Mouse (Mus musculus): Measurements from ENCODE around the gene Pcp4. TPM values are rescaled to one million over a fixed set of nuclear protein-coding genes. Genes with fewer than 3 reads are reported as not detected.

The Pcp4 gene
- polyA plus RNA-seq, 1 experiment from 2014 or later = 390 TPM

GRCm38 (mm10) chr16:96533710-96534109 lies 66.3 kb downstream of the Pcp4 start:
- H3K36me3 ChIP-seq (ENCODE audit: control insufficient read depth, insufficient read depth, low read length) = no peaks in the 10 kb centered on the region
- H3K9ac ChIP-seq (replicated peaks; ENCODE audit: low read length) = no peak overlapping the region
- H3K27ac ChIP-seq (replicated peaks; ENCODE audit: low read depth, low read length) = 0 out of 2 replicates have a peak overlapping the region, but pooled peaks have one; percentile 8
- H3K4me1 ChIP-seq (ENCODE audit: control insufficient read depth, insufficient read depth, low read length) = no peaks in the 10 kb centered on the region
- no peak for ATAC-seq (ENCODE audit: low FRiP score, low TSS enrichment)
- peak; percentile 47 for DNase-seq
- no peak overlapping the region for H3K4me3 ChIP-seq (replicated peaks; ENCODE audit: low read depth, low read length)
- no peaks in the 10 kb centered on the region for H3K27me3 ChIP-seq (ENCODE audit: control insufficient read depth, insufficient read depth, low read length)
- no peak overlapping the region for H3K4me2 ChIP-seq (ENCODE audit: low read length)
- WGBS = 67% methylated on average over 8 of the region's 8 CpGs
- H3K9me3 ChIP-seq (ENCODE audit: control insufficient read depth, low read length) = no peaks in the 10 kb centered on the region

GRCm38 (mm10) chr16:96535271-96535670 lies 67.9 kb downstream of the Pcp4 start:
- Histone ChIP-seq H3K9ac (replicated peaks; ENCODE audit: low read length) (no peak overlapping the region), H3K36me3 (ENCODE audit: control insufficient read depth, insufficient read depth, low read length) (no peaks in the 10 kb centered on the region), H3K27me3 (ENCODE audit: control insufficient read depth, insufficient read depth, low read length) (no peaks in the 10 kb centered on the region), H3K9me3 (ENCODE audit: control insufficient read depth, low read length) (no peaks in the 10 kb centered on the region), H3K27ac (replicated peaks; ENCODE audit: low read depth, low read length) (no peak overlapping the region), H3K4me1 (ENCODE audit: control insufficient read depth, insufficient read depth, low read length) (no peaks in the 10 kb centered on the region), H3K4me3 (replicated peaks; ENCODE audit: low read depth, low read length) (no peak overlapping the region), H3K4me2 (ENCODE audit: low read length) (no peak overlapping the region)
- ATAC-seq (ENCODE audit: low FRiP score, low TSS enrichment) (no peak), DNase-seq (no peak)
- 85% methylated on average over 4 of the region's 4 CpGs for WGBS

- H3K36me3 ChIP-seq (ENCODE audit: control insufficient read depth, insufficient read depth, low read length) = no peaks in the 10 kb centered on the region
- no peak overlapping the region for H3K4me3 ChIP-seq (replicated peaks; ENCODE audit: low read depth, low read length)
- no peak overlapping the region for H3K4me2 ChIP-seq (ENCODE audit: low read length)
- H3K27me3 ChIP-seq (ENCODE audit: control insufficient read depth, insufficient read depth, low read length) = no peaks in the 10 kb centered on the region
- no peak overlapping the region for H3K27ac ChIP-seq (replicated peaks; ENCODE audit: low read depth, low read length)
- H3K9ac ChIP-seq (replicated peaks; ENCODE audit: low read length) = no peak overlapping the region
- no peaks in the 10 kb centered on the region for H3K9me3 ChIP-seq (ENCODE audit: control insufficient read depth, low read length)
- ATAC-seq (ENCODE audit: low FRiP score, low TSS enrichment) = no peak
- DNase-seq = no peak
- no peaks in the 10 kb centered on the region for H3K4me1 ChIP-seq (ENCODE audit: control insufficient read depth, insufficient read depth, low read length)
These were observed 69.0 kb downstream of the Pcp4 start for GRCm38 (mm10) chr16:96536426-96536825.

GRCm38 (mm10) chr16:96539091-96539490 lies 71.7 kb downstream of the Pcp4 start:
- Histone ChIP-seq H3K36me3 (ENCODE audit: control insufficient read depth, insufficient read depth, low read length) (no peaks in the 10 kb centered on the region), H3K4me2 (ENCODE audit: low read length) (no peak overlapping the region), H3K9ac (replicated peaks; ENCODE audit: low read length) (no peak overlapping the region), H3K4me3 (replicated peaks; ENCODE audit: low read depth, low read length) (no peak overlapping the region), H3K4me1 (ENCODE audit: control insufficient read depth, insufficient read depth, low read length) (no peaks in the 10 kb centered on the region), H3K27ac (replicated peaks; ENCODE audit: low read depth, low read length) (no peak overlapping the region), H3K9me3 (ENCODE audit: control insufficient read depth, low read length) (no peaks in the 10 kb centered on the region), H3K27me3 (ENCODE audit: control insufficient read depth, insufficient read depth, low read length) (no peaks in the 10 kb centered on the region)
- DNase-seq (no peak), ATAC-seq (ENCODE audit: low FRiP score, low TSS enrichment) (no peak)
- 75% methylated on average over 4 of the region's 4 CpGs for WGBS

- Histone ChIP-seq H3K9ac (replicated peaks; ENCODE audit: low read length) (no peak overlapping the region), H3K4me3 (replicated peaks; ENCODE audit: low read depth, low read length) (no peak overlapping the region), H3K36me3 (ENCODE audit: control insufficient read depth, insufficient read depth, low read length) (no peaks in the 10 kb centered on the region), H3K9me3 (ENCODE audit: control insufficient read depth, low read length) (no peaks in the 10 kb centered on the region), H3K4me2 (ENCODE audit: low read length) (no peak overlapping the region), H3K27ac (replicated peaks; ENCODE audit: low read depth, low read length) (no peak overlapping the region), H3K4me1 (ENCODE audit: control insufficient read depth, insufficient read depth, low read length) (no peaks in the 10 kb centered on the region), H3K27me3 (ENCODE audit: control insufficient read depth, insufficient read depth, low read length) (no peaks in the 10 kb centered on the region)
- 60% methylated on average over 2 of the region's 2 CpGs for WGBS
- ATAC-seq (ENCODE audit: low FRiP score, low TSS enrichment) = no peak
- no peak for DNase-seq
These were observed 73.7 kb downstream of the Pcp4 start for GRCm38 (mm10) chr16:96541056-96541455.

GRCm38 (mm10) chr16:96552680-96553079 lies 85.3 kb downstream of the Pcp4 start:
- Histone ChIP-seq H3K9ac (replicated peaks; ENCODE audit: low read length) (no peak overlapping the region), H3K4me3 (replicated peaks; ENCODE audit: low read depth, low read length) (no peak overlapping the region), H3K9me3 (ENCODE audit: control insufficient read depth, low read length) (no peaks in the 10 kb centered on the region), H3K27me3 (ENCODE audit: control insufficient read depth, insufficient read depth, low read length) (no peaks in the 10 kb centered on the region), H3K4me1 (ENCODE audit: control insufficient read depth, insufficient read depth, low read length) (no peaks in the 10 kb centered on the region), H3K36me3 (ENCODE audit: control insufficient read depth, insufficient read depth, low read length) (no peaks in the 10 kb centered on the region), H3K4me2 (ENCODE audit: low read length) (no peak overlapping the region), H3K27ac (replicated peaks; ENCODE audit: low read depth, low read length) (0 out of 2 replicates have a peak overlapping the region, but pooled peaks have one; percentile 2)
- DNase-seq = peak; percentile 55
- WGBS = 51% methylated on average over 2 of the region's 2 CpGs
- no peak for ATAC-seq (ENCODE audit: low FRiP score, low TSS enrichment)

- ATAC-seq (ENCODE audit: low FRiP score, low TSS enrichment) (no peak), DNase-seq (no peak)
- H3K4me2 ChIP-seq (ENCODE audit: low read length) = no peak overlapping the region
- no peak overlapping the region for H3K27ac ChIP-seq (replicated peaks; ENCODE audit: low read depth, low read length)
- no peaks in the 10 kb centered on the region for H3K36me3 ChIP-seq (ENCODE audit: control insufficient read depth, insufficient read depth, low read length)
- no peak overlapping the region for H3K4me3 ChIP-seq (replicated peaks; ENCODE audit: low read depth, low read length)
- H3K9ac ChIP-seq (replicated peaks; ENCODE audit: low read length) = no peak overlapping the region
- no peaks in the 10 kb centered on the region for H3K4me1 ChIP-seq (ENCODE audit: control insufficient read depth, insufficient read depth, low read length)
- no peaks in the 10 kb centered on the region for H3K9me3 ChIP-seq (ENCODE audit: control insufficient read depth, low read length)
- H3K27me3 ChIP-seq (ENCODE audit: control insufficient read depth, insufficient read depth, low read length) = no peaks in the 10 kb centered on the region
- 79% methylated on average over 4 of the region's 4 CpGs for WGBS
These were observed 88.0 kb downstream of the Pcp4 start for GRCm38 (mm10) chr16:96555412-96555811.

GRCm38 (mm10) chr16:96556621-96557020 lies 89.2 kb downstream of the Pcp4 start:
- no peak for DNase-seq
- Histone ChIP-seq H3K4me3 (replicated peaks; ENCODE audit: low read depth, low read length) (no peak overlapping the region), H3K27me3 (ENCODE audit: control insufficient read depth, insufficient read depth, low read length) (no peaks in the 10 kb centered on the region), H3K27ac (replicated peaks; ENCODE audit: low read depth, low read length) (no peak overlapping the region), H3K36me3 (ENCODE audit: control insufficient read depth, insufficient read depth, low read length) (no peaks in the 10 kb centered on the region), H3K4me1 (ENCODE audit: control insufficient read depth, insufficient read depth, low read length) (no peaks in the 10 kb centered on the region), H3K9me3 (ENCODE audit: control insufficient read depth, low read length) (no peaks in the 10 kb centered on the region), H3K9ac (replicated peaks; ENCODE audit: low read length) (no peak overlapping the region), H3K4me2 (ENCODE audit: low read length) (no peak overlapping the region)
- WGBS = 65% methylated on average over 3 of the region's 3 CpGs
- no peak for ATAC-seq (ENCODE audit: low FRiP score, low TSS enrichment)

- Histone ChIP-seq H3K27me3 (ENCODE audit: control insufficient read depth, insufficient read depth, low read length) (no peaks in the 10 kb centered on the region), H3K4me3 (replicated peaks; ENCODE audit: low read depth, low read length) (no peak overlapping the region), H3K9ac (replicated peaks; ENCODE audit: low read length) (no peak overlapping the region), H3K27ac (replicated peaks; ENCODE audit: low read depth, low read length) (no peak overlapping the region), H3K36me3 (ENCODE audit: control insufficient read depth, insufficient read depth, low read length) (no peaks in the 10 kb centered on the region), H3K9me3 (ENCODE audit: control insufficient read depth, low read length) (no peaks in the 10 kb centered on the region), H3K4me2 (ENCODE audit: low read length) (no peak overlapping the region), H3K4me1 (ENCODE audit: control insufficient read depth, insufficient read depth, low read length) (no peaks in the 10 kb centered on the region)
- DNase-seq (no peak), ATAC-seq (ENCODE audit: low FRiP score, low TSS enrichment) (no peak)
- WGBS = 97% methylated on average over 1 of the region's 1 CpGs
These were observed 90.9 kb downstream of the Pcp4 start for GRCm38 (mm10) chr16:96558341-96558740.

Measured in midbrain, embryonic 14.5 days (tissue).